Mouse (Mus musculus) CH12.LX (cell line): Measurements from ENCODE around the gene Tnrc6b. TPM values are rescaled to one million over a fixed set of nuclear protein-coding genes. Genes with fewer than 3 reads are reported as not detected.

Source experiments
- DNase-seq: peaks from one replicate; pipeline ENCODE4 v3.0.0-alpha.2; 2013; ENCODE audit errors: extremely low read depth
- H3K27ac ChIP-seq: 2 replicates; pipeline ENCODE4 v1.5.1; 2012; ENCODE audit warnings: low read depth, mild to moderate bottlenecking, control low read depth, moderate library complexity; ENCODE audit not compliant: insufficient read depth
- H3K27me3 ChIP-seq: replicated peaks from 2 replicates; pipeline ENCODE3; 2012; ENCODE audit warnings: inconsistent platforms
- H3K36me3 ChIP-seq, 2 experiments: replicated peaks in 1 of 2; 2 replicates each; pipeline versions ENCODE3 to v1.6.1; 2012; ENCODE audit warnings: inconsistent platforms in 1 of 2, low read length in 1 of 2, mild to moderate bottlenecking in 1 of 2, mixed read lengths in 1 of 2, moderate library complexity in 1 of 2; ENCODE audit not compliant: control insufficient read depth in 1 of 2, insufficient read depth in 1 of 2
- H3K4me1 ChIP-seq, 2 experiments: 2 replicates each; pipeline ENCODE4 v1.6.1; 2012; ENCODE audit warnings: inconsistent platforms in 1 of 2, moderate library complexity in 1 of 2; ENCODE audit not compliant: insufficient read depth in 2 of 2, control insufficient read depth in 1 of 2
- H3K4me2 ChIP-seq: 2 replicates; pipeline ENCODE4 v1.6.1; 2012; ENCODE audit warnings: low read depth, mild to moderate bottlenecking, control low read depth; ENCODE audit not compliant: poor library complexity, insufficient read depth, severe bottlenecking
- H3K4me3 ChIP-seq, 3 experiments: fragments of 150-350 bp in 1 of 3; sonication (generic) in 1 of 3; replicated peaks in 1 of 3; 2 replicates each; pipeline versions ENCODE3 to v1.5.1; 2011 to 2012; ENCODE audit warnings: low read depth in 2 of 3, low read length in 2 of 3, mild to moderate bottlenecking in 2 of 3, moderate library complexity in 2 of 3, control low read depth in 1 of 3, improper control_type of control experiment in 1 of 3, inconsistent platforms in 1 of 3, mixed read lengths in 1 of 3; ENCODE audit not compliant: poor library complexity in 1 of 3
- H3K79me2 ChIP-seq: replicated peaks from 2 replicates; pipeline ENCODE4 v1.6.1; 2012; ENCODE audit warnings: mild to moderate bottlenecking, moderate library complexity; ENCODE audit not compliant: control insufficient read depth, poor library complexity, insufficient read depth, severe bottlenecking; ENCODE audit errors: extremely low read depth
- H3K9ac ChIP-seq: 2 replicates; pipeline ENCODE4 v1.6.1; 2012; ENCODE audit warnings: low read depth, mild to moderate bottlenecking, control low read depth, moderate library complexity; ENCODE audit not compliant: insufficient read depth
- H3K9me3 ChIP-seq: replicated peaks from 2 replicates; pipeline ENCODE3; 2012; ENCODE audit warnings: low read length, inconsistent platforms, mixed read lengths
- BHLHE40 ChIP-seq: IDR thresholded peaks from 2 replicates; pipeline ENCODE4 v1.6.1; 2011; ENCODE audit warnings: mild to moderate bottlenecking, low read depth, low read length, improper control_type of control experiment
- CHD1 ChIP-seq: IDR thresholded peaks from 2 replicates; pipeline ENCODE4 v1.6.1; 2012; ENCODE audit warnings: low read depth, low read length, improper control_type of control experiment, inconsistent platforms
- E2F4 ChIP-seq: IDR thresholded peaks from 2 replicates; pipeline ENCODE4 v1.6.1; 2011; ENCODE audit warnings: low read depth, low read length, improper control_type of control experiment; ENCODE audit not compliant: insufficient replicate concordance
- ELF1 ChIP-seq: IDR thresholded peaks from 2 replicates; pipeline ENCODE4 v1.6.1; 2014; ENCODE audit warnings: low read depth, mild to moderate bottlenecking, inconsistent platforms, low read length, improper control_type of control experiment
- ETS1 ChIP-seq: conservative IDR thresholded peaks from 2 replicates; pipeline ENCODE4 v1.6.1; 2012; ENCODE audit warnings: low read depth, mild to moderate bottlenecking, inconsistent platforms, low read length, improper control_type of control experiment, moderate library complexity
- GABPA ChIP-seq: IDR thresholded peaks from 2 replicates; pipeline ENCODE4 v1.6.1; 2012; ENCODE audit warnings: low read depth, low read length, improper control_type of control experiment, inconsistent platforms; ENCODE audit not compliant: insufficient replicate concordance
- JUN ChIP-seq: IDR thresholded peaks from 2 replicates; pipeline ENCODE4 v1.6.1; 2011; ENCODE audit warnings: low read depth, mild to moderate bottlenecking, low read length, improper control_type of control experiment, moderate library complexity; ENCODE audit not compliant: insufficient read depth
- JUND ChIP-seq: conservative IDR thresholded peaks from 2 replicates; pipeline ENCODE4 v1.6.1; 2011; ENCODE audit warnings: low read depth, low read length, improper control_type of control experiment
- MAFK ChIP-seq: IDR thresholded peaks from 2 replicates; pipeline ENCODE4 v1.6.1; 2011; ENCODE audit warnings: low read length, improper control_type of control experiment; ENCODE audit not compliant: insufficient replicate concordance
- MEF2A ChIP-seq: IDR thresholded peaks from 2 replicates; pipeline ENCODE4 v1.6.1; 2014; ENCODE audit warnings: low read depth, mild to moderate bottlenecking, inconsistent platforms, low read length, improper control_type of control experiment, borderline replicate concordance
- NELFE ChIP-seq: IDR thresholded peaks from 2 replicates; pipeline ENCODE4 v1.6.1; 2011; ENCODE audit warnings: low read depth, low read length, improper control_type of control experiment
- POLR2A ChIP-seq: IDR thresholded peaks from 2 replicates; pipeline ENCODE4 v1.6.1; 2011; ENCODE audit warnings: low read depth, mild to moderate bottlenecking, improper control_type of control experiment, low read length
- POLR2AphosphoS2 ChIP-seq: IDR thresholded peaks from 2 replicates; pipeline ENCODE4 v1.6.1; 2011; ENCODE audit warnings: low read depth, low read length, improper control_type of control experiment
- RAD21 ChIP-seq: IDR thresholded peaks from 2 replicates; pipeline ENCODE4 v1.6.1; 2011; ENCODE audit warnings: low read depth, mild to moderate bottlenecking, low read length, improper control_type of control experiment, moderate library complexity
- SIN3A ChIP-seq: IDR thresholded peaks from 2 replicates; pipeline ENCODE4 v1.6.1; 2012; ENCODE audit warnings: low read length, improper control_type of control experiment, inconsistent platforms
- SMC3 ChIP-seq: IDR thresholded peaks from 2 replicates; pipeline ENCODE4 v1.6.1; 2011; ENCODE audit warnings: low read depth, low read length, improper control_type of control experiment
- TBP ChIP-seq: conservative IDR thresholded peaks from 2 replicates; pipeline ENCODE4 v1.6.1; 2011; ENCODE audit warnings: low read depth, low read length, improper control_type of control experiment
- USF1 ChIP-seq: IDR thresholded peaks from 2 replicates; pipeline ENCODE4 v1.6.1; 2014; ENCODE audit warnings: low read depth, mild to moderate bottlenecking, inconsistent platforms, low read length, improper control_type of control experiment
- ZKSCAN1 ChIP-seq: IDR thresholded peaks from 2 replicates; pipeline ENCODE4 v1.6.1; 2012; ENCODE audit warnings: low read depth, inconsistent platforms, low read length, improper control_type of control experiment, borderline replicate concordance
- ZNF384 ChIP-seq: IDR thresholded peaks from 2 replicates; pipeline ENCODE4 v1.6.1; 2012; ENCODE audit warnings: low read depth, low read length, improper control_type of control experiment, inconsistent platforms
- dilution Hi-C: fragments of 300-500 bp; cut with MboI; formaldehyde crosslinking; loops from 2 replicates; pipeline ENCODE4 v1.14.3; 2020; ENCODE audit warnings: low sequenced_read_pairs; ENCODE audit not compliant: extremely low pct_unique_long_range_greater_than_20kb, extremely low pct_ligation_motif_present
- in situ Hi-C: fragments of 300-500 bp; cut with MboI; formaldehyde crosslinking; loops from 3 replicates; pipeline ENCODE4 v1.14.3; 2019; ENCODE audit warnings: low sequenced_read_pairs, low pct_ligation_motif_present, low pct_unique_long_range_greater_than_20kb, mixed read lengths
- polyA plus RNA-seq: library from polyadenylated mRNA; unstranded; fragments of >175 nt; gene quantifications from 2 replicates; pipeline ENCODE4 v1.2.1, GENCODE M21; 2012; ENCODE audit warnings: low read depth; ENCODE audit not compliant: insufficient read length
- total RNA-seq, 2 experiments: library from RNA; depleted of rRNA; stranded (reverse); fragments of 300-350 nt in 1 of 2; fragments of >200 nt in 1 of 2; gene quantifications; 2 replicates each; pipeline ENCODE4 v1.2.3; 2012 to 2014

Tnrc6b gene
- total and polyA plus RNA-seq, 3 experiments: 6.0 to 17.1 (median 16.1) TPM

- peaks cover 0 to 2% of the 10 kb centered on the region in 2 experiments for H3K36me3 ChIP-seq
- no peak for DNase-seq
- H3K27ac ChIP-seq: no peak overlapping the region
- no peaks in the 10 kb centered on the region for H3K9me3 ChIP-seq
- no peak for TF ChIP-seq E2F4
- TF ChIP-seq MAFK: no peak
- TF ChIP-seq POLR2A: no peak
- TF ChIP-seq POLR2AphosphoS2: no peak
- TF ChIP-seq TBP: no peak
- no peak for TF ChIP-seq ELF1
- no peak for TF ChIP-seq SIN3A
- TF ChIP-seq MEF2A: no peak
- no peak for TF ChIP-seq SMC3
- no peak for TF ChIP-seq RAD21
- no peak for TF ChIP-seq GABPA
- no peak for TF ChIP-seq CHD1
- no peak for TF ChIP-seq ZKSCAN1
- no peak for TF ChIP-seq JUN
- no peak overlapping the region for H3K4me3 ChIP-seq
- peaks cover 2% of the 10 kb centered on the region; the same call in 1 of the 2 replicates for H3K79me2 ChIP-seq
- dilution Hi-C loops: no loop called here
- in situ Hi-C loops: no loop called here
- no peak overlapping the region for H3K4me2 ChIP-seq
- no peaks in the 10 kb centered on the region for H3K27me3 ChIP-seq
- H3K9ac ChIP-seq: no peak overlapping the region
- peaks cover 2 to 12% of the 10 kb centered on the region in 2 experiments; a peak in 3 of 4 replicates for H3K4me1 ChIP-seq
These were observed 272.2 kb downstream of the Tnrc6b start for GRCm38 (mm10) chr15:80983264-80983663.

GRCm38 (mm10) chr15:80988331-80988730 is 277.2 kb downstream of the Tnrc6b start:
- no peaks in the 10 kb centered on the region for H3K9me3 ChIP-seq
- DNase-seq: no peak
- dilution Hi-C loops: no loop called here

More at GRCm38 (mm10) chr15:80988331-80988730, 277.2 kb downstream of the Tnrc6b start:
- Histone ChIP-seq H3K79me2 (no peaks in the 10 kb centered on the region), H3K4me3 (no peak overlapping the region), H3K9ac (no peak overlapping the region), H3K4me1 (peaks cover 2 to 13% of the 10 kb centered on the region in 2 experiments; a peak in 1 of 4 replicates), H3K27me3 (no peaks in the 10 kb centered on the region), H3K36me3 (peaks cover 0 to 3% of the 10 kb centered on the region in 2 experiments), H3K27ac (no peak overlapping the region), H3K4me2 (no peak overlapping the region)
- in situ Hi-C loops: no loop called here
- TF ChIP-seq ZNF384: no peak
- no peak for TF ChIP-seq USF1
- TF ChIP-seq ETS1: no peak
- TF ChIP-seq NELFE: no peak
- TF ChIP-seq BHLHE40: no peak
- no peak for TF ChIP-seq JUND
- TF ChIP-seq E2F4: no peak
